Mouse (Mus musculus): ENCODE data around the gene Apol11a. TPM values are rescaled to one million over a fixed set of nuclear protein-coding genes. Genes with fewer than 3 reads are reported as not detected.
"Not testable (repeated sequence)": the region's sequence is repeated elsewhere in the genome, so short reads cannot be mapped to it uniquely, and the experiment has no call there.

The Apol11a gene
- polyA plus RNA-seq (2012; fragmentation: generic; extraction: Trizol): 0.07 TPM

GRCm38 (mm10) chr15:77507966-77508365 lies at the start of gene Apol11a:
TSS of gene Apol11a (plus strand) at chr15:77508271.
- H3K36me3 ChIP-seq (ENCODE audit: control insufficient read depth, insufficient read depth); H3K27me3 ChIP-seq (ENCODE audit: control insufficient read depth, insufficient read depth, insufficient read length); H3K79me2 ChIP-seq (ENCODE audit: control insufficient read depth, insufficient read depth); H3ac ChIP-seq (ENCODE audit: control insufficient read depth, insufficient read length); H3K4me3 ChIP-seq; H3K4me2 ChIP-seq (ENCODE audit: low read depth): not testable (repeated sequence)

GRCm38 (mm10) chr15:77474699-77475390 lies 33.2 kb upstream of the Apol11a start:
- H3K79me2 ChIP-seq (ENCODE audit: control insufficient read depth, insufficient read depth); H3K27me3 ChIP-seq (ENCODE audit: control insufficient read depth, insufficient read depth, insufficient read length); H3ac ChIP-seq (ENCODE audit: control insufficient read depth, insufficient read length); H3K36me3 ChIP-seq (ENCODE audit: control insufficient read depth, insufficient read depth); H3K4me3 ChIP-seq; H3K4me2 ChIP-seq (ENCODE audit: low read depth): not testable (repeated sequence)

- not testable (repeated sequence) for H3K4me2 ChIP-seq (ENCODE audit: low read depth); H3K79me2 ChIP-seq (ENCODE audit: control insufficient read depth, insufficient read depth)
Observed at GRCm38 (mm10) chr15:77476693-77477092, 31.4 kb upstream of the Apol11a start, which contains the start of gene Apol10a. TSS of gene Apol10a (plus strand) at chr15:77477047.

GRCm38 (mm10) chr15:77482140-77482794 lies 25.8 kb upstream of the Apol11a start:
- no peaks in the 10 kb centered on the region for H3K79me2 ChIP-seq (ENCODE audit: control insufficient read depth, insufficient read depth)
- no peak for TF ChIP-seq SRF (IDR thresholded peaks at IDR 0.05; ENCODE audit: control insufficient read depth, insufficient read length, low read depth)
- no peak for TF ChIP-seq POLR2AphosphoS2 (IDR thresholded peaks at IDR 0.05; ENCODE audit: insufficient read length, low read depth)
- TF ChIP-seq TCF12 (IDR thresholded peaks at IDR 0.05; ENCODE audit: insufficient read depth, poor library complexity, severe bottlenecking): no peak
- TF ChIP-seq POLR2A (IDR thresholded peaks at IDR 0.05; ENCODE audit: insufficient read length, low read depth): no peak
- no peaks in the 10 kb centered on the region for H3K27me3 ChIP-seq (ENCODE audit: control insufficient read depth, insufficient read depth, insufficient read length)
- no peaks in the 10 kb centered on the region for H3K36me3 ChIP-seq (ENCODE audit: control insufficient read depth, insufficient read depth)
- H3K4me3 ChIP-seq: no peak overlapping the region
- H3K4me2 ChIP-seq (ENCODE audit: low read depth): no peak overlapping the region
- no peak overlapping the region for H3ac ChIP-seq (ENCODE audit: control insufficient read depth, insufficient read length)

More at GRCm38 (mm10) chr15:77476693-77477092, 31.4 kb upstream of the Apol11a start, which contains the start of gene Apol10a:
- not testable (repeated sequence) for H3K36me3 ChIP-seq (ENCODE audit: control insufficient read depth, insufficient read depth); H3ac ChIP-seq (ENCODE audit: control insufficient read depth, insufficient read length); H3K4me3 ChIP-seq; H3K27me3 ChIP-seq (ENCODE audit: control insufficient read depth, insufficient read depth, insufficient read length)

- not testable (repeated sequence) for H3K79me2 ChIP-seq (ENCODE audit: control insufficient read depth, insufficient read depth); H3K4me2 ChIP-seq (ENCODE audit: low read depth); H3K36me3 ChIP-seq (ENCODE audit: control insufficient read depth, insufficient read depth); H3K4me3 ChIP-seq; H3ac ChIP-seq (ENCODE audit: control insufficient read depth, insufficient read length); H3K27me3 ChIP-seq (ENCODE audit: control insufficient read depth, insufficient read depth, insufficient read length)
Observed at GRCm38 (mm10) chr15:77493181-77493580, 14.9 kb upstream of the Apol11a start.

GRCm38 (mm10) chr15:77494694-77495093 lies 13.4 kb upstream of the Apol11a start:
- H3ac ChIP-seq (ENCODE audit: control insufficient read depth, insufficient read length); H3K36me3 ChIP-seq (ENCODE audit: control insufficient read depth, insufficient read depth); H3K27me3 ChIP-seq (ENCODE audit: control insufficient read depth, insufficient read depth, insufficient read length); H3K79me2 ChIP-seq (ENCODE audit: control insufficient read depth, insufficient read depth); H3K4me3 ChIP-seq; H3K4me2 ChIP-seq (ENCODE audit: low read depth): not testable (repeated sequence)

- not testable (repeated sequence) for H3ac ChIP-seq (ENCODE audit: control insufficient read depth, insufficient read length); H3K4me2 ChIP-seq (ENCODE audit: low read depth); H3K36me3 ChIP-seq (ENCODE audit: control insufficient read depth, insufficient read depth); H3K27me3 ChIP-seq (ENCODE audit: control insufficient read depth, insufficient read depth, insufficient read length); H3K79me2 ChIP-seq (ENCODE audit: control insufficient read depth, insufficient read depth); H3K4me3 ChIP-seq
Observed at GRCm38 (mm10) chr15:77520596-77520995, 12.5 kb downstream of the Apol11a start.

- not testable (repeated sequence) for H3K4me2 ChIP-seq (ENCODE audit: low read depth); H3K4me3 ChIP-seq; H3ac ChIP-seq (ENCODE audit: control insufficient read depth, insufficient read length); H3K79me2 ChIP-seq (ENCODE audit: control insufficient read depth, insufficient read depth); H3K36me3 ChIP-seq (ENCODE audit: control insufficient read depth, insufficient read depth); H3K27me3 ChIP-seq (ENCODE audit: control insufficient read depth, insufficient read depth, insufficient read length)
Observed at GRCm38 (mm10) chr15:77523186-77523843, 15.2 kb downstream of the Apol11a start.
